Mouse (Mus musculus): ENCODE measurements around the gene Haus2.

- TF ChIP-seq CTCF (IDR thresholded peaks at IDR 0.05; ENCODE audit: control insufficient read depth, insufficient read depth, insufficient replicate concordance, low read depth, low read length) (no peak), POLR2A (IDR thresholded peaks at IDR 0.05; ENCODE audit: control insufficient read depth, low read depth, low read length) (no peak)
Measured at GRCm38 (mm10) chr2:120630655-120631054, 21.5 kb downstream of the Haus2 start.

Measured in testis, adult 2 months (tissue).